Mouse (Mus musculus) MEL (cell line): Measurements from ENCODE around the gene Pan2.

Source experiments
- CTCF ChIP-seq, 3 experiments: IDR thresholded peaks in 2 of 3; conservative IDR thresholded peaks in 1 of 3; 2 replicates each; pipeline ENCODE4 v1.5.1; 2011 to 2012; ENCODE audit warnings: low read length in 3 of 3, low read depth in 2 of 3, mild to moderate bottlenecking in 2 of 3, improper control_type of control experiment in 1 of 3, inconsistent platforms in 1 of 3, mixed read lengths in 1 of 3, moderate library complexity in 1 of 3; ENCODE audit not compliant: control insufficient read depth in 1 of 3, insufficient read depth in 1 of 3, poor library complexity in 1 of 3, severe bottlenecking in 1 of 3
- E2F4 ChIP-seq: IDR thresholded peaks from 2 replicates; pipeline ENCODE4 v1.6.1; 2011; ENCODE audit warnings: low read depth, low read length, improper control_type of control experiment, borderline replicate concordance
- EP300 ChIP-seq, 2 experiments: IDR thresholded peaks; 2 replicates each; pipeline ENCODE4 v1.6.1; 2011; ENCODE audit warnings: improper control_type of control experiment in 2 of 2, low read length in 2 of 2, low read depth in 1 of 2, mild to moderate bottlenecking in 1 of 2
- ETS1 ChIP-seq: IDR thresholded peaks from 2 replicates; pipeline ENCODE4 v1.6.1; 2012; ENCODE audit warnings: low read depth, mild to moderate bottlenecking, inconsistent platforms, low read length, improper control_type of control experiment, moderate library complexity
- GATA1 ChIP-seq: IDR thresholded peaks from 2 replicates; pipeline ENCODE4 v1.6.1; 2011; ENCODE audit warnings: low read depth, low read length, improper control_type of control experiment
- KAT2A ChIP-seq: conservative IDR thresholded peaks from 2 replicates; pipeline ENCODE4 v1.6.1; 2012; ENCODE audit warnings: low read depth, low read length, improper control_type of control experiment, inconsistent platforms
- MAZ ChIP-seq: IDR thresholded peaks from 2 replicates; pipeline ENCODE4 v1.6.1; 2012; ENCODE audit warnings: low read depth, mild to moderate bottlenecking, inconsistent platforms, low read length, improper control_type of control experiment
- POLR2A ChIP-seq, 2 experiments: IDR thresholded peaks; 2 replicates each; pipeline ENCODE4 v1.6.1; 2011 to 2012; ENCODE audit warnings: low read length in 2 of 2, mild to moderate bottlenecking in 2 of 2, control low read depth in 1 of 2, improper control_type of control experiment in 1 of 2, low read depth in 1 of 2, moderate library complexity in 1 of 2; ENCODE audit not compliant: control insufficient read depth in 1 of 2, insufficient read depth in 1 of 2, poor library complexity in 1 of 2
- RAD21 ChIP-seq: IDR thresholded peaks from 2 replicates; pipeline ENCODE4 v1.6.1; 2011; ENCODE audit warnings: mild to moderate bottlenecking, low read depth, low read length, improper control_type of control experiment
- TAL1 ChIP-seq: IDR thresholded peaks from 2 replicates; pipeline ENCODE4 v1.6.1; 2012; ENCODE audit warnings: mild to moderate bottlenecking, inconsistent platforms, low read length, moderate library complexity, mixed read lengths
- TBP ChIP-seq: IDR thresholded peaks from 2 replicates; pipeline ENCODE4 v1.8.0; 2011; ENCODE audit warnings: low read depth, low read length, improper control_type of control experiment
- USF2 ChIP-seq, 2 experiments: IDR thresholded peaks; 2 replicates each; pipeline ENCODE4 v1.6.1; 2011 to 2012; ENCODE audit warnings: improper control_type of control experiment in 2 of 2, low read length in 2 of 2, borderline replicate concordance in 1 of 2, inconsistent platforms in 1 of 2, low read depth in 1 of 2, mild to moderate bottlenecking in 1 of 2; ENCODE audit not compliant: insufficient read depth in 1 of 2
- ZMIZ1 ChIP-seq: IDR thresholded peaks from 2 replicates; pipeline ENCODE4 v1.6.1; 2012; ENCODE audit warnings: low read depth, mild to moderate bottlenecking, inconsistent platforms, low read length, improper control_type of control experiment, moderate library complexity

- TF ChIP-seq CTCF (IDR thresholded peaks at IDR 0.05 in 2 of 3, conservative IDR thresholded peaks at IDR 0.05 in 1 of 3; ENCODE audit: control insufficient read depth in 1 of 3, insufficient read depth in 1 of 3, low read depth in 2 of 3, low read length in 3 of 3, poor library complexity in 1 of 3, severe bottlenecking in 1 of 3) (peak; percentile 69 to 86 (median 85)), ZMIZ1 (no peak), TAL1 (no peak), POLR2A (IDR thresholded peaks at IDR 0.05; ENCODE audit: control insufficient read depth in 1 of 2, insufficient read depth in 1 of 2, low read depth in 1 of 2, low read length in 2 of 2, poor library complexity in 1 of 2) (no peak), GATA1 (no peak), EP300 (IDR thresholded peaks at IDR 0.05; ENCODE audit: low read depth in 1 of 2, low read length in 2 of 2) (no peak), TBP (no peak), E2F4 (no peak), KAT2A (no peak), ETS1 (no peak), RAD21 (peak; percentile 70), MAZ (no peak), USF2 (IDR thresholded peaks at IDR 0.05; ENCODE audit: borderline replicate concordance in 1 of 2, insufficient read depth in 1 of 2, low read depth in 1 of 2, low read length in 2 of 2) (no peak)
Measured at GRCm38 (mm10) chr10:128283604-128284579, 19.2 kb upstream of the Pan2 start.
